8 mouse cellular contexts compared by ENCODE assay signal in genomic region chr11:69948066-69948762, GRCm38 (mm10). TPM values are rescaled to one million over a fixed set of nuclear protein-coding genes. Genes with fewer than 3 reads are reported as not detected.
DNase-seq lines count a peak whose midpoint lies in the region; ATAC-seq and TF ChIP-seq lines count a peak whose summit lies in the region.

Gene Slc2a4 (minus strand): TSS chr11:69948188.

- under 1% methylated on average over 34 of the region's 34 CpGs for WGBS in heart, embryonic 14.5 days
- under 1% methylated on average over 34 of the region's 34 CpGs for WGBS in kidney, postnatal 0 days
- WGBS in neural tube, embryonic 14.5 days: under 1% methylated on average over 34 of the region's 34 CpGs

- H3K4me1 ChIP-seq in ES-Bruce4 (ENCODE audit: control insufficient read depth, insufficient read depth, low read length): no peaks in the 10 kb centered on the region
- peaks cover 5% of the 10 kb centered on the region; the same call in 1 of the 2 replicates for H3K4me1 ChIP-seq in bone marrow macrophage, adult 2 months (ENCODE audit: control insufficient read depth, insufficient read depth, low read length)
- H3K4me1 ChIP-seq in heart, embryonic 14.5 days (ENCODE audit: control insufficient read depth in 2 of 2, insufficient read depth in 2 of 2, low read length in 2 of 2): peaks cover 9 to 15% of the 10 kb centered on the region in 2 experiments
- peaks cover 15% of the 10 kb centered on the region for H3K4me1 ChIP-seq in kidney, postnatal 0 days (replicated peaks; ENCODE audit: insufficient read depth, low read length)
- peaks cover 4% of the 10 kb centered on the region; the same call in 1 of the 2 replicates for H3K4me1 ChIP-seq in neural tube, embryonic 14.5 days (ENCODE audit: control insufficient read depth, insufficient read depth, low read length)

- no peak for TF ChIP-seq POLR2A in ES-Bruce4 (IDR thresholded peaks at IDR 0.05; ENCODE audit: insufficient read depth, low read length)
- no peak for TF ChIP-seq POLR2A in bone marrow macrophage, adult 2 months (IDR thresholded peaks at IDR 0.05; ENCODE audit: borderline replicate concordance, low read depth, low read length)

- DNase-seq in kidney, postnatal 0 days (ENCODE audit: low spot score): peak; percentile 98
- peak; percentile 89 to 92 for DNase-seq in lung, adult 18-20 months
- DNase-seq in thymus, postnatal 10 days (ENCODE audit: low spot score in 2 of 2): peak; percentile 91 to 95

- peak within 1 kb of the TSS; percentile 48 for H3K9ac ChIP-seq in ES-Bruce4 (ENCODE audit: low read depth, poor library complexity, severe bottlenecking)
- peak within 1 kb of the TSS; percentile 75 for H3K9ac ChIP-seq in heart, embryonic 14.5 days (ENCODE audit: low read length)
- H3K9ac ChIP-seq in kidney, postnatal 0 days (ENCODE audit: low read depth, low read length): peak within 1 kb of the TSS; percentile 62
- H3K9ac ChIP-seq in neural tube, embryonic 14.5 days (replicated peaks; ENCODE audit: low read depth, low read length): peak within 1 kb of the TSS; percentile 39; the same call in 1 of the 2 replicates

- H3K36me3 ChIP-seq in ES-Bruce4 (ENCODE audit: control insufficient read depth, insufficient read depth, low read length, poor library complexity, severe bottlenecking): no peaks in the 10 kb centered on the region
- H3K36me3 ChIP-seq in heart, embryonic 14.5 days (ENCODE audit: control insufficient read depth, insufficient read depth, low read length): peaks cover 33% of the 10 kb centered on the region
- H3K36me3 ChIP-seq in kidney, postnatal 0 days (ENCODE audit: insufficient read depth, low read length): 0 out of 2 replicates have a peak, but pooled peaks cover 4% of the 10 kb centered on the region
- H3K36me3 ChIP-seq in neural tube, embryonic 14.5 days (ENCODE audit: control insufficient read depth, insufficient read depth, low read length): no peaks in the 10 kb centered on the region

- peak; percentile 69 for ATAC-seq in erythroblast, adult 5-6 weeks (replicated peaks; ENCODE audit: low FRiP score, poor library complexity, severe bottlenecking)
- peak; percentile 92 for ATAC-seq in heart, embryonic 14.5 days (ENCODE audit: insufficient number of reproducible peaks, insufficient read depth, low FRiP score, low read depth)
- peak; percentile 92 for ATAC-seq in kidney, postnatal 0 days (replicated peaks; ENCODE audit: low FRiP score, low read depth)
- ATAC-seq in neural tube, embryonic 14.5 days (ENCODE audit: low read depth): peak; percentile 95

- H3K4me2 ChIP-seq in heart, embryonic 14.5 days (ENCODE audit: low read length): peak within 1 kb of the TSS; percentile 83
- peak within 1 kb of the TSS; percentile 54 for H3K4me2 ChIP-seq in kidney, postnatal 0 days (ENCODE audit: low read length)
- peak within 1 kb of the TSS; percentile 50 for H3K4me2 ChIP-seq in neural tube, embryonic 14.5 days (ENCODE audit: low read depth, low read length)

- no peaks in the 10 kb centered on the region for H3K9me3 ChIP-seq in ES-Bruce4 (replicated peaks; ENCODE audit: control insufficient read depth, insufficient read depth, low read length, poor library complexity, severe bottlenecking)
- H3K9me3 ChIP-seq in heart, embryonic 14.5 days (ENCODE audit: control insufficient read depth, low read length): no peaks in the 10 kb centered on the region
- H3K9me3 ChIP-seq in kidney, postnatal 0 days (replicated peaks; ENCODE audit: low read length): no peaks in the 10 kb centered on the region
- no peaks in the 10 kb centered on the region for H3K9me3 ChIP-seq in neural tube, embryonic 14.5 days (ENCODE audit: control insufficient read depth, low read length)

- H3K27me3 ChIP-seq in ES-Bruce4 (ENCODE audit: control insufficient read depth, insufficient read depth, low read length, poor library complexity, severe bottlenecking): no peaks in the 10 kb centered on the region
- H3K27me3 ChIP-seq in heart, embryonic 14.5 days (ENCODE audit: control insufficient read depth, insufficient read depth, low read length): no peaks in the 10 kb centered on the region; the same call in 1 of the 2 replicates
- H3K27me3 ChIP-seq in kidney, postnatal 0 days (ENCODE audit: insufficient read depth, low read length): no peaks in the 10 kb centered on the region
- peaks cover 3% of the 10 kb centered on the region; the same call in 1 of the 2 replicates for H3K27me3 ChIP-seq in neural tube, embryonic 14.5 days (ENCODE audit: control insufficient read depth, insufficient read depth, low read length)

- H3K4me3 ChIP-seq in ES-Bruce4 (ENCODE audit: low read depth, low read length): peak within 1 kb of the TSS; percentile 64
- peak within 1 kb of the TSS; percentile 41 for H3K4me3 ChIP-seq in bone marrow macrophage, adult 2 months (ENCODE audit: insufficient read depth, low read length)
- peak within 1 kb of the TSS; percentile 63 to 73 for H3K4me3 ChIP-seq in heart, embryonic 14.5 days (ENCODE audit: control insufficient read depth in 1 of 2, insufficient read depth in 1 of 2, low read depth in 1 of 2, low read length in 2 of 2)
- peak within 1 kb of the TSS; percentile 50 for H3K4me3 ChIP-seq in kidney, postnatal 0 days (replicated peaks; ENCODE audit: low read depth, low read length)
- H3K4me3 ChIP-seq in neural tube, embryonic 14.5 days (ENCODE audit: low read depth, low read length): peak within 1 kb of the TSS; percentile 38

- no peak for TF ChIP-seq EP300 in ES-Bruce4 (IDR thresholded peaks at IDR 0.05; ENCODE audit: insufficient read depth, low read depth, low read length)

- TF ChIP-seq CTCF in ES-Bruce4 (IDR thresholded peaks at IDR 0.05; ENCODE audit: low read depth, low read length): no peak
- no peak for TF ChIP-seq CTCF in bone marrow macrophage, adult 2 months (IDR thresholded peaks at IDR 0.05; ENCODE audit: low read depth, low read length)
- no peak for TF ChIP-seq CTCF in kidney, postnatal 0 days (IDR thresholded peaks at IDR 0.05; ENCODE audit: low read depth)

- H3K27ac ChIP-seq in ES-Bruce4 (ENCODE audit: insufficient read depth, low read length): no peak within 1 kb of the TSS
- H3K27ac ChIP-seq in bone marrow macrophage, adult 2 months (ENCODE audit: insufficient read depth, low read depth, low read length): no peak within 1 kb of the TSS
- H3K27ac ChIP-seq in heart, embryonic 14.5 days (replicated peaks in 1 of 2; ENCODE audit: control insufficient read depth in 1 of 2, insufficient read depth in 1 of 2, low read depth in 2 of 2, low read length in 2 of 2): peak within 1 kb of the TSS; percentile 96 to 99
- peak within 1 kb of the TSS; percentile 73 for H3K27ac ChIP-seq in kidney, postnatal 0 days
- H3K27ac ChIP-seq in neural tube, embryonic 14.5 days (ENCODE audit: low read depth, low read length): no peak within 1 kb of the TSS

RNA-seq across cellular contexts. Expression of gene Slc2a4, which starts in this region (rescaled TPM):
- 2.7 and 3.2 TPM in 2 replicates for polyA plus RNA-seq in ES-Bruce4 (2011; ENCODE audit: insufficient read depth, insufficient read length, low read depth, missing spikeins)
- polyA plus RNA-seq in bone marrow macrophage, adult 2 months (2012; ENCODE audit: insufficient read depth, insufficient read length, missing spikeins): not detected in 2 replicates
- total RNA-seq in erythroblast, adult 5-6 weeks (2015; ENCODE audit: low replicate concordance): 31.3 and 37.9 TPM in 2 replicates
- 98.1 and 151 TPM in 2 replicates for total RNA-seq in erythroblast, adult 5-6 weeks (2017; ENCODE audit: low replicate concordance)
- 27.6 and 28.5 TPM in 2 replicates for polyA plus RNA-seq in heart, embryonic 14.5 days (2014; fragmentation: Nextera tagmentation; extraction: Ambion mirVana)
- 21.4 and 23.1 TPM in 2 replicates for polyA plus RNA-seq in kidney, postnatal 0 days (2015; fragmentation: Nextera tagmentation; extraction: Ambion mirVana)
- polyA plus RNA-seq in neural tube, embryonic 14.5 days (2014; fragmentation: Nextera tagmentation; extraction: Ambion mirVana): 2.7 and 3.7 TPM in 2 replicates

Comparison
In these comparisons a context has a peak if more than half of its experiments do, and no peak if none do; other contexts are left out.
1. H3K27ac ChIP-seq: peak in heart, embryonic 14.5 days (2 of 2) and kidney, postnatal 0 days (single experiment); none in ES-Bruce4 (single experiment), bone marrow macrophage, adult 2 months (single experiment) and neural tube, embryonic 14.5 days (single experiment).
2. Peak in every context shown above with its lines, with median percentiles within 50 percentile points of each other: H3K4me3 ChIP-seq, H3K9ac ChIP-seq, ATAC-seq, H3K4me2 ChIP-seq and DNase-seq.